Mouse (Mus musculus): ENCODE results near the gene Mtr.

DNA sequence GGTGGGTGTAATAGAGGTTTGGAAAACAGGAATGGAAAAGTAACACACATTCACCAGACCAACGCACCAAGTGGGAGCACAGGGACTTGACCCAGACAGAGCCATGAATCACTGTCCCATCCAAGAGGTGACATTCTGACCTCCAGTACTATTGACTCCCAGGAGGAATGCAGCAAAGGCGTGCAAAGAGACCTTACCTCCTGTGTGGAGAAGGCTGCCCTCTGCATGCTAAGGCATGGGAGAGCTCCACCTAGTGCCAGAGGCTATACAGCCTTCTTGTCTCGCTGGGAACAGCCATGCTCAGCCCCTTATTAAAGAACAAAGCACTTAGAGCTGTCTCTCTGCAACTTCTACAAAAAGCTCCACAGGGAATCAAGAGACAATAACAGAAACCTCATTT, 9.2 kb upstream of the Mtr start:
- TF ChIP-seq FLI1 (IDR thresholded peaks at IDR 0.05; ENCODE audit: low read length) (no peak), GATA1 (IDR thresholded peaks at IDR 0.05; ENCODE audit: borderline replicate concordance, low read length) (no peak)
